Mouse (Mus musculus) liver, embryonic 16.5 days (tissue): Measurements from ENCODE around the gene Rasal2. TPM values are rescaled to one million over a fixed set of nuclear protein-coding genes. Genes with fewer than 3 reads are reported as not detected.

Experiments used
- ATAC-seq: fragments of 200-750 bp; cut with Nextera tagmentation; 2 replicates; pipeline ENCODE4 v1.8.0; 2017; ENCODE audit warnings: low read depth, mild to moderate bottlenecking, moderate number of reproducible peaks, moderate library complexity
- H3K27ac ChIP-seq: fragments of 300-500 bp; sonication (generic); 2 replicates; pipeline ENCODE4 v1.5.1; 2014; ENCODE audit warnings: mild to moderate bottlenecking, low read length
- H3K27me3 ChIP-seq: fragments of 300-500 bp; sonication (generic); 2 replicates; pipeline ENCODE4 v1.6.1; 2014; ENCODE audit warnings: low read depth, low read length, mixed read lengths; ENCODE audit not compliant: control insufficient read depth, insufficient read depth
- H3K36me3 ChIP-seq: fragments of 300-500 bp; sonication (generic); 2 replicates; pipeline ENCODE4 v1.6.1; 2014; ENCODE audit warnings: mild to moderate bottlenecking; ENCODE audit not compliant: control insufficient read depth, insufficient read depth
- H3K4me1 ChIP-seq: fragments of 300-500 bp; sonication (generic); 2 replicates; pipeline ENCODE4 v1.6.1; 2014; ENCODE audit warnings: low read depth, low read length, mixed read lengths; ENCODE audit not compliant: control insufficient read depth
- H3K4me2 ChIP-seq: fragments of 300-500 bp; sonication (generic); 2 replicates; pipeline ENCODE4 v1.6.1; 2014; ENCODE audit warnings: low read depth, low read length, mixed read lengths
- H3K4me3 ChIP-seq: fragments of 300-500 bp; sonication (generic); 2 replicates; pipeline ENCODE4 v1.5.1; 2014; ENCODE audit warnings: low read depth, mild to moderate bottlenecking, low read length
- H3K9ac ChIP-seq: fragments of 300-500 bp; sonication (generic); 2 replicates; pipeline ENCODE4 v1.6.1; 2014; ENCODE audit warnings: low read depth, low read length
- H3K9me3 ChIP-seq: fragments of 300-500 bp; sonication (generic); replicated peaks from 2 replicates; pipeline ENCODE4 v1.6.1; 2016; ENCODE audit warnings: low read length; ENCODE audit not compliant: control insufficient read depth
- WGBS: fragments of 180-500 bp; shearing (Covaris S2); extraction: QIAGEN DNeasy Blood & Tissue Kit; methylation state at CpG from one replicate; pipeline ENCODE4 v1.1.7; 2014; ENCODE audit not compliant: insufficient replicate concordance; 5-methylcytosine and 5-hydroxymethylcytosine counted together
- polyA plus RNA-seq: library from polyadenylated mRNA; unstranded; fragments of >200 nt; fragmentation: Nextera tagmentation; extraction: Ambion mirVana; gene quantifications from 2 replicates; pipeline ENCODE4 v1.2.1, GENCODE M21; 2015

Rasal2 gene
- polyA plus RNA-seq, 1 experiment from 2014 or later, result 1.4 TPM

- peaks cover 6% of the 10 kb centered on the region for H3K4me1 ChIP-seq
- peak overlapping the region; percentile 42 for H3K4me2 ChIP-seq
- 10% methylated on average over 21 of the region's 21 CpGs for WGBS
- no peaks in the 10 kb centered on the region for H3K9me3 ChIP-seq
- peak; percentile 54 for ATAC-seq
- no peaks in the 10 kb centered on the region for H3K36me3 ChIP-seq
- H3K27ac ChIP-seq, result no peak overlapping the region
- no peak overlapping the region for H3K4me3 ChIP-seq
- no peaks in the 10 kb centered on the region; the same call in 1 of the 2 replicates for H3K27me3 ChIP-seq
- no peak overlapping the region for H3K9ac ChIP-seq
These were observed 37.7 kb upstream of the Rasal2 start for GRCm38 (mm10) chr1:157449981-157450636.

- 9% methylated on average over 10 of the region's 10 CpGs for WGBS
- no peak; the same call in 1 of the 2 replicates for ATAC-seq
- no peak overlapping the region for H3K9ac ChIP-seq
- peak overlapping the region; percentile 42 for H3K4me2 ChIP-seq
- H3K9me3 ChIP-seq, result no peaks in the 10 kb centered on the region
- no peaks in the 10 kb centered on the region for H3K36me3 ChIP-seq
- no peaks in the 10 kb centered on the region; the same call in 1 of the 2 replicates for H3K27me3 ChIP-seq
- H3K4me3 ChIP-seq, result no peak overlapping the region
- H3K4me1 ChIP-seq, result peaks cover 6% of the 10 kb centered on the region
- no peak overlapping the region for H3K27ac ChIP-seq
These were observed 37.1 kb upstream of the Rasal2 start for GRCm38 (mm10) chr1:157449532-157449931.

- WGBS, result 47% methylated on average over 5 of the region's 5 CpGs
- no peak for ATAC-seq
These were observed 36.4 kb upstream of the Rasal2 start for GRCm38 (mm10) chr1:157448805-157449188.

GRCm38 (mm10) chr1:157448164-157448804 lies 35.9 kb upstream of the Rasal2 start:
- Histone ChIP-seq H3K27me3 (no peaks in the 10 kb centered on the region; the same call in 1 of the 2 replicates), H3K4me2 (no peak overlapping the region), H3K9ac (no peak overlapping the region), H3K4me1 (peaks cover 6% of the 10 kb centered on the region), H3K9me3 (no peaks in the 10 kb centered on the region), H3K27ac (no peak overlapping the region), H3K36me3 (no peaks in the 10 kb centered on the region), H3K4me3 (no peak overlapping the region)
- no peak for ATAC-seq
- 25% methylated on average over 7 of the region's 7 CpGs for WGBS

More at GRCm38 (mm10) chr1:157448805-157449188, 36.4 kb upstream of the Rasal2 start:
- Histone ChIP-seq H3K9me3 (no peaks in the 10 kb centered on the region), H3K4me1 (peaks cover 6% of the 10 kb centered on the region), H3K36me3 (no peaks in the 10 kb centered on the region), H3K9ac (no peak overlapping the region), H3K27me3 (no peaks in the 10 kb centered on the region; the same call in 1 of the 2 replicates), H3K4me3 (no peak overlapping the region), H3K27ac (no peak overlapping the region), H3K4me2 (no peak overlapping the region)

GRCm38 (mm10) chr1:157447142-157447541 lies 34.7 kb upstream of the Rasal2 start:
- Histone ChIP-seq H3K9ac (no peak overlapping the region), H3K4me2 (no peak overlapping the region), H3K4me3 (no peak overlapping the region), H3K27me3 (no peaks in the 10 kb centered on the region; the same call in 1 of the 2 replicates), H3K27ac (no peak overlapping the region), H3K36me3 (no peaks in the 10 kb centered on the region), H3K9me3 (no peaks in the 10 kb centered on the region), H3K4me1 (peaks cover 6% of the 10 kb centered on the region)
- ATAC-seq, result no peak
- WGBS, result 64% methylated on average over 4 of the region's 4 CpGs

- Histone ChIP-seq H3K9ac (no peak overlapping the region), H3K9me3 (no peaks in the 10 kb centered on the region), H3K27ac (no peak overlapping the region), H3K36me3 (no peaks in the 10 kb centered on the region), H3K27me3 (no peaks in the 10 kb centered on the region; the same call in 1 of the 2 replicates), H3K4me1 (peaks cover 6% of the 10 kb centered on the region), H3K4me3 (no peak overlapping the region), H3K4me2 (no peak overlapping the region)
- WGBS, result 43% methylated on average over 7 of the region's 7 CpGs
- no peak for ATAC-seq
These were observed 33.9 kb upstream of the Rasal2 start for GRCm38 (mm10) chr1:157446325-157446724.

- H3K27ac ChIP-seq, result no peak overlapping the region
- WGBS, result 64% methylated on average over 6 of the region's 6 CpGs
These were observed 33.1 kb upstream of the Rasal2 start for GRCm38 (mm10) chr1:157445398-157445910.

GRCm38 (mm10) chr1:157444632-157445300 lies 32.4 kb upstream of the Rasal2 start:
- Histone ChIP-seq H3K4me2 (no peak overlapping the region), H3K27me3 (no peaks in the 10 kb centered on the region), H3K4me1 (peaks cover 4% of the 10 kb centered on the region), H3K9me3 (no peaks in the 10 kb centered on the region), H3K4me3 (no peak overlapping the region), H3K27ac (no peak overlapping the region), H3K9ac (no peak overlapping the region), H3K36me3 (no peaks in the 10 kb centered on the region)
- ATAC-seq, result no peak
- WGBS, result 69% methylated on average over 13 of the region's 13 CpGs

More at GRCm38 (mm10) chr1:157445398-157445910, 33.1 kb upstream of the Rasal2 start:
- Histone ChIP-seq H3K4me3 (no peak overlapping the region), H3K9ac (no peak overlapping the region), H3K27me3 (no peaks in the 10 kb centered on the region; the same call in 1 of the 2 replicates), H3K4me2 (no peak overlapping the region), H3K4me1 (peaks cover 6% of the 10 kb centered on the region), H3K9me3 (no peaks in the 10 kb centered on the region), H3K36me3 (no peaks in the 10 kb centered on the region)
- no peak for ATAC-seq
